Mouse (Mus musculus) midbrain, embryonic 16.5 days (tissue): Measurements from ENCODE around the gene Ulk4. TPM values are rescaled to one million over a fixed set of nuclear protein-coding genes. Genes with fewer than 3 reads are reported as not detected.
A peak's percentile ranks its signal among the peaks of the same experiment; 100 is the strongest.

Source experiments
- ATAC-seq: fragments of 200-750 bp; cut with Nextera tagmentation; 2 replicates; pipeline ENCODE4 v1.8.0; 2017; ENCODE audit warnings: moderate TSS enrichment
- H3K27ac ChIP-seq: fragments of 300-500 bp; sonication (generic); 2 replicates; pipeline ENCODE4 v1.5.1; 2014; ENCODE audit warnings: mild to moderate bottlenecking, low read length, mixed read lengths
- H3K27me3 ChIP-seq: fragments of 300-500 bp; sonication (generic); 2 replicates; pipeline ENCODE4 v1.6.1; 2014; ENCODE audit warnings: low read depth, low read length, mixed read lengths; ENCODE audit not compliant: control insufficient read depth, insufficient read depth
- H3K36me3 ChIP-seq: fragments of 300-500 bp; sonication (generic); 2 replicates; pipeline ENCODE4 v1.6.1; 2014; ENCODE audit warnings: mild to moderate bottlenecking, low read length, moderate library complexity, mixed read lengths; ENCODE audit not compliant: control insufficient read depth, insufficient read depth
- H3K4me1 ChIP-seq: fragments of 300-500 bp; sonication (generic); 2 replicates; pipeline ENCODE4 v1.6.1; 2014; ENCODE audit warnings: mild to moderate bottlenecking, low read length, mixed read lengths; ENCODE audit not compliant: control insufficient read depth, insufficient read depth
- H3K4me2 ChIP-seq: fragments of 300-500 bp; sonication (generic); 2 replicates; pipeline ENCODE4 v1.6.1; 2014; ENCODE audit warnings: mild to moderate bottlenecking, low read length, mixed read lengths
- H3K4me3 ChIP-seq: fragments of 300-500 bp; sonication (generic); 2 replicates; pipeline ENCODE4 v1.5.1; 2014; ENCODE audit warnings: low read depth, mild to moderate bottlenecking, low read length, moderate library complexity, mixed read lengths
- H3K9ac ChIP-seq: fragments of 300-500 bp; sonication (generic); 2 replicates; pipeline ENCODE4 v1.6.1; 2014; ENCODE audit warnings: low read depth, low read length, mixed read lengths
- H3K9me3 ChIP-seq: fragments of 300-500 bp; sonication (generic); replicated peaks from 2 replicates; pipeline ENCODE4 v1.6.1; 2014; ENCODE audit warnings: mild to moderate bottlenecking, low read length, mixed read lengths; ENCODE audit not compliant: control insufficient read depth, poor library complexity, severe bottlenecking
- WGBS: fragments of 180-500 bp; shearing (Covaris S2); extraction: QIAGEN DNeasy Blood & Tissue Kit; methylation state at CpG from one replicate; pipeline ENCODE4 v1.1.7; 2014; 5-methylcytosine and 5-hydroxymethylcytosine counted together
- polyA plus RNA-seq: library from polyadenylated mRNA; unstranded; fragments of >200 nt; fragmentation: Nextera tagmentation; extraction: Ambion mirVana; gene quantifications from 2 replicates; pipeline ENCODE4 v1.2.1, GENCODE M21; 2015

Ulk4 gene
- polyA plus RNA-seq, 1 experiment from 2014 or later = 112 TPM

GRCm38 (mm10) chr9:121313656-121314374 lies 36.8 kb upstream of the Ulk4 start:
- ATAC-seq = peak; percentile 75
- Histone ChIP-seq H3K9ac (peak overlapping the region; percentile 40; the same call in 1 of the 2 replicates), H3K4me1 (peaks cover 35% of the 10 kb centered on the region)

GRCm38 (mm10) chr9:121312237-121312891 lies 35.4 kb upstream of the Ulk4 start:
- Histone ChIP-seq H3K4me2 (no peak overlapping the region), H3K27ac (peak overlapping the region; percentile 71; the same call in 1 of the 2 replicates), H3K27me3 (no peaks in the 10 kb centered on the region), H3K4me3 (no peak overlapping the region), H3K9me3 (no peaks in the 10 kb centered on the region), H3K9ac (no peak overlapping the region), H3K36me3 (no peaks in the 10 kb centered on the region), H3K4me1 (peaks cover 35% of the 10 kb centered on the region)
- WGBS = 29% methylated on average over 10 of the region's 10 CpGs
- no peak for ATAC-seq

More at GRCm38 (mm10) chr9:121313656-121314374, 36.8 kb upstream of the Ulk4 start:
- H3K4me2 ChIP-seq = peak overlapping the region; percentile 49
- no peaks in the 10 kb centered on the region for H3K9me3 ChIP-seq
- H3K4me3 ChIP-seq = peak overlapping the region; percentile 17
- H3K27ac ChIP-seq = peak overlapping the region; percentile 71
- 3% methylated on average over 21 of the region's 21 CpGs for WGBS
- H3K36me3 ChIP-seq = no peaks in the 10 kb centered on the region
- no peaks in the 10 kb centered on the region for H3K27me3 ChIP-seq

- Histone ChIP-seq H3K9ac (no peak overlapping the region), H3K4me1 (peaks cover 35% of the 10 kb centered on the region), H3K36me3 (no peaks in the 10 kb centered on the region), H3K9me3 (no peaks in the 10 kb centered on the region), H3K4me3 (no peak overlapping the region), H3K4me2 (no peak overlapping the region), H3K27me3 (no peaks in the 10 kb centered on the region), H3K27ac (peak overlapping the region; percentile 3; the same call in 1 of the 2 replicates)
- 72% methylated on average over 6 of the region's 6 CpGs for WGBS
- no peak for ATAC-seq
These were observed 34.8 kb upstream of the Ulk4 start for GRCm38 (mm10) chr9:121311846-121312236.

- no peak overlapping the region for H3K9ac ChIP-seq
- no peak overlapping the region for H3K4me2 ChIP-seq
- no peak overlapping the region for H3K27ac ChIP-seq
- H3K27me3 ChIP-seq = no peaks in the 10 kb centered on the region
- ATAC-seq = no peak
- H3K4me3 ChIP-seq = no peak overlapping the region
- WGBS = 66% methylated on average over 7 of the region's 7 CpGs
- H3K4me1 ChIP-seq = peaks cover 29% of the 10 kb centered on the region
- no peaks in the 10 kb centered on the region for H3K9me3 ChIP-seq
- no peaks in the 10 kb centered on the region for H3K36me3 ChIP-seq
These were observed 33.5 kb upstream of the Ulk4 start for GRCm38 (mm10) chr9:121310501-121310900.

GRCm38 (mm10) chr9:121309287-121309686 lies 32.3 kb upstream of the Ulk4 start:
- Histone ChIP-seq H3K9ac (no peak overlapping the region), H3K4me1 (peaks cover 25% of the 10 kb centered on the region), H3K9me3 (no peaks in the 10 kb centered on the region), H3K4me2 (no peak overlapping the region), H3K4me3 (no peak overlapping the region), H3K27me3 (no peaks in the 10 kb centered on the region), H3K27ac (0 out of 2 replicates have a peak overlapping the region, but pooled peaks have one; percentile 15), H3K36me3 (no peaks in the 10 kb centered on the region)
- whole genome bisulfite sequencing = 28% methylated on average over 4 of the region's 4 CpGs
- ATAC-seq = no peak

GRCm38 (mm10) chr9:121305456-121305855 lies 28.5 kb upstream of the Ulk4 start:
- Histone ChIP-seq H3K9ac (no peak overlapping the region), H3K4me1 (peaks cover 12% of the 10 kb centered on the region), H3K36me3 (no peaks in the 10 kb centered on the region), H3K4me2 (no peak overlapping the region), H3K4me3 (no peak overlapping the region), H3K27me3 (no peaks in the 10 kb centered on the region), H3K9me3 (no peaks in the 10 kb centered on the region), H3K27ac (no peak overlapping the region)
- ATAC-seq = no peak
- WGBS = 95% methylated on average over 4 of the region's 4 CpGs

GRCm38 (mm10) chr9:121304520-121304919 lies 27.5 kb upstream of the Ulk4 start:
- ATAC-seq = no peak
- Histone ChIP-seq H3K27ac (no peak overlapping the region), H3K9ac (no peak overlapping the region), H3K27me3 (no peaks in the 10 kb centered on the region), H3K4me3 (no peak overlapping the region), H3K4me2 (no peak overlapping the region), H3K4me1 (peaks cover 20% of the 10 kb centered on the region), H3K36me3 (no peaks in the 10 kb centered on the region), H3K9me3 (no peaks in the 10 kb centered on the region)
- 41% methylated on average over 10 of the region's 10 CpGs for WGBS

- WGBS = 16% methylated on average over 9 of the region's 9 CpGs
- 0 out of 2 replicates have a peak overlapping the region, but pooled peaks have one; percentile 35 for H3K9ac ChIP-seq
- H3K27me3 ChIP-seq = no peaks in the 10 kb centered on the region
- H3K36me3 ChIP-seq = no peaks in the 10 kb centered on the region
- H3K9me3 ChIP-seq = no peaks in the 10 kb centered on the region
- peak overlapping the region; percentile 31 for H3K4me2 ChIP-seq
- no peak overlapping the region for H3K27ac ChIP-seq
- H3K4me3 ChIP-seq = no peak overlapping the region
- peak; percentile 27; the same call in 1 of the 2 replicates for ATAC-seq
- H3K4me1 ChIP-seq = peaks cover 28% of the 10 kb centered on the region
These were observed 26.8 kb upstream of the Ulk4 start for GRCm38 (mm10) chr9:121303748-121304147.

- Histone ChIP-seq H3K4me1 (peaks cover 35% of the 10 kb centered on the region), H3K27me3 (no peaks in the 10 kb centered on the region), H3K27ac (no peak overlapping the region), H3K4me3 (no peak overlapping the region), H3K4me2 (peak overlapping the region; percentile 31; the same call in 1 of the 2 replicates), H3K9ac (no peak overlapping the region), H3K9me3 (no peaks in the 10 kb centered on the region), H3K36me3 (no peaks in the 10 kb centered on the region)
- 45% methylated on average over 6 of the region's 6 CpGs for WGBS
- ATAC-seq = no peak
These were observed 26.1 kb upstream of the Ulk4 start for GRCm38 (mm10) chr9:121303086-121303485.
